Mouse (Mus musculus): ENCODE results near the gene Pwwp2b. TPM values are rescaled to one million over a fixed set of nuclear protein-coding genes. Genes with fewer than 3 reads are reported as not detected.
A peak's percentile ranks its signal among the peaks of the same experiment; 100 is the strongest.

The Pwwp2b gene
- polyA plus RNA-seq, 1 experiment from 2014 or later: 4.2 TPM

- H3K4me3 ChIP-seq (ENCODE audit: low read depth, low read length): no peak overlapping the region
- H3K36me3 ChIP-seq (ENCODE audit: control insufficient read depth, insufficient read depth, low read length): no peaks in the 10 kb centered on the region
- H3K4me2 ChIP-seq (ENCODE audit: low read depth, low read length, severe bottlenecking): no peak overlapping the region
- no peak overlapping the region for H3K9ac ChIP-seq (ENCODE audit: low read length)
- WGBS: 80% methylated on average over 12 of the region's 12 CpGs
- no peak overlapping the region for H3K27ac ChIP-seq (ENCODE audit: low read depth, low read length)
- H3K9me3 ChIP-seq (ENCODE audit: control insufficient read depth, low read length): no peaks in the 10 kb centered on the region
- 0 out of 2 replicates have a peak, but pooled peaks cover 4% of the 10 kb centered on the region for H3K4me1 ChIP-seq (replicated peaks; ENCODE audit: control insufficient read depth, insufficient read depth, low read length)
- no peaks in the 10 kb centered on the region for H3K27me3 ChIP-seq (ENCODE audit: control insufficient read depth, insufficient read depth, low read length)
- ATAC-seq (replicated peaks; ENCODE audit: low FRiP score): no peak
- no peak for DNase-seq (ENCODE audit: low spot score)
These were observed 18.0 kb upstream of the Pwwp2b start for GRCm38 (mm10) chr7:139230241-139230640.

GRCm38 (mm10) chr7:139233714-139234113 is 14.6 kb upstream of the Pwwp2b start:
- ATAC-seq (replicated peaks; ENCODE audit: low FRiP score): peak; percentile 81
- no peaks in the 10 kb centered on the region for H3K27me3 ChIP-seq (ENCODE audit: control insufficient read depth, insufficient read depth, low read length)
- WGBS: 3% methylated on average over 7 of the region's 7 CpGs
- no peak overlapping the region for H3K27ac ChIP-seq (ENCODE audit: low read depth, low read length)
- H3K4me1 ChIP-seq (replicated peaks; ENCODE audit: control insufficient read depth, insufficient read depth, low read length): 0 out of 2 replicates have a peak, but pooled peaks cover 4% of the 10 kb centered on the region
- no peaks in the 10 kb centered on the region for H3K9me3 ChIP-seq (ENCODE audit: control insufficient read depth, low read length)
- H3K9ac ChIP-seq (ENCODE audit: low read length): no peak overlapping the region
- peak; percentile 88 for DNase-seq (ENCODE audit: low spot score)
- no peaks in the 10 kb centered on the region for H3K36me3 ChIP-seq (ENCODE audit: control insufficient read depth, insufficient read depth, low read length)
- H3K4me2 ChIP-seq (ENCODE audit: low read depth, low read length, severe bottlenecking): no peak overlapping the region
- no peak overlapping the region for H3K4me3 ChIP-seq (ENCODE audit: low read depth, low read length)

GRCm38 (mm10) chr7:139234426-139235188 is 13.7 kb upstream of the Pwwp2b start:
- H3K27ac ChIP-seq (ENCODE audit: low read depth, low read length): no peak overlapping the region
- H3K9ac ChIP-seq (ENCODE audit: low read length): no peak overlapping the region
- 12% methylated on average over 18 of the region's 18 CpGs for WGBS
- DNase-seq (ENCODE audit: low spot score): peak; percentile 69
- no peaks in the 10 kb centered on the region for H3K27me3 ChIP-seq (ENCODE audit: control insufficient read depth, insufficient read depth, low read length)
- no peak overlapping the region for H3K4me2 ChIP-seq (ENCODE audit: low read depth, low read length, severe bottlenecking)
- H3K4me1 ChIP-seq (replicated peaks; ENCODE audit: control insufficient read depth, insufficient read depth, low read length): 0 out of 2 replicates have a peak, but pooled peaks cover 4% of the 10 kb centered on the region
- ATAC-seq (replicated peaks; ENCODE audit: low FRiP score): peak; percentile 47; the same call in 1 of the 2 replicates
- no peaks in the 10 kb centered on the region for H3K36me3 ChIP-seq (ENCODE audit: control insufficient read depth, insufficient read depth, low read length)
- H3K4me3 ChIP-seq (ENCODE audit: low read depth, low read length): no peak overlapping the region
- H3K9me3 ChIP-seq (ENCODE audit: control insufficient read depth, low read length): no peaks in the 10 kb centered on the region

GRCm38 (mm10) chr7:139235651-139236358 is 12.5 kb upstream of the Pwwp2b start:
- Histone ChIP-seq H3K27ac (ENCODE audit: low read depth, low read length) (no peak overlapping the region), H3K4me2 (ENCODE audit: low read depth, low read length, severe bottlenecking) (no peak overlapping the region), H3K4me1 (replicated peaks; ENCODE audit: control insufficient read depth, insufficient read depth, low read length) (0 out of 2 replicates have a peak, but pooled peaks cover 4% of the 10 kb centered on the region), H3K27me3 (ENCODE audit: control insufficient read depth, insufficient read depth, low read length) (no peaks in the 10 kb centered on the region), H3K4me3 (ENCODE audit: low read depth, low read length) (no peak overlapping the region), H3K9ac (ENCODE audit: low read length) (no peak overlapping the region), H3K36me3 (ENCODE audit: control insufficient read depth, insufficient read depth, low read length) (no peaks in the 10 kb centered on the region), H3K9me3 (ENCODE audit: control insufficient read depth, low read length) (no peaks in the 10 kb centered on the region)
- 83% methylated on average over 12 of the region's 12 CpGs for WGBS
- DNase-seq (ENCODE audit: low spot score) (no peak), ATAC-seq (replicated peaks; ENCODE audit: low FRiP score) (no peak)

GRCm38 (mm10) chr7:139239432-139239831 is 8.8 kb upstream of the Pwwp2b start:
- no peak overlapping the region for H3K27ac ChIP-seq (ENCODE audit: low read depth, low read length)
- 0 out of 2 replicates have a peak, but pooled peaks cover 2% of the 10 kb centered on the region for H3K4me1 ChIP-seq (replicated peaks; ENCODE audit: control insufficient read depth, insufficient read depth, low read length)
- no peaks in the 10 kb centered on the region for H3K36me3 ChIP-seq (ENCODE audit: control insufficient read depth, insufficient read depth, low read length)
- H3K9ac ChIP-seq (ENCODE audit: low read length): no peak overlapping the region
- 82% methylated on average over 3 of the region's 3 CpGs for WGBS
- no peaks in the 10 kb centered on the region for H3K9me3 ChIP-seq (ENCODE audit: control insufficient read depth, low read length)
- no peak overlapping the region for H3K4me2 ChIP-seq (ENCODE audit: low read depth, low read length, severe bottlenecking)
- H3K4me3 ChIP-seq (ENCODE audit: low read depth, low read length): no peak overlapping the region
- ATAC-seq (replicated peaks; ENCODE audit: low FRiP score) (no peak), DNase-seq (ENCODE audit: low spot score) (no peak)
- H3K27me3 ChIP-seq (ENCODE audit: control insufficient read depth, insufficient read depth, low read length): no peaks in the 10 kb centered on the region

GRCm38 (mm10) chr7:139246086-139246485 is 2.2 kb upstream of the Pwwp2b start:
- H3K4me1 ChIP-seq (replicated peaks; ENCODE audit: control insufficient read depth, insufficient read depth, low read length): peaks cover 6% of the 10 kb centered on the region; the same call in 1 of the 2 replicates
- no peak overlapping the region; the same call in 1 of the 2 replicates for H3K9ac ChIP-seq (ENCODE audit: low read length)
- 84% methylated on average over 5 of the region's 5 CpGs for WGBS
- no peaks in the 10 kb centered on the region for H3K9me3 ChIP-seq (ENCODE audit: control insufficient read depth, low read length)
- no peak for ATAC-seq (replicated peaks; ENCODE audit: low FRiP score)
- no peak overlapping the region for H3K27ac ChIP-seq (ENCODE audit: low read depth, low read length)
- no peak overlapping the region for H3K4me2 ChIP-seq (ENCODE audit: low read depth, low read length, severe bottlenecking)
- no peak overlapping the region for H3K4me3 ChIP-seq (ENCODE audit: low read depth, low read length)
- no peaks in the 10 kb centered on the region for H3K36me3 ChIP-seq (ENCODE audit: control insufficient read depth, insufficient read depth, low read length)
- peaks cover 31% of the 10 kb centered on the region for H3K27me3 ChIP-seq (ENCODE audit: control insufficient read depth, insufficient read depth, low read length)
- no peak for DNase-seq (ENCODE audit: low spot score)

- peaks cover 6% of the 10 kb centered on the region; the same call in 1 of the 2 replicates for H3K4me1 ChIP-seq (replicated peaks; ENCODE audit: control insufficient read depth, insufficient read depth, low read length)
- H3K9me3 ChIP-seq (ENCODE audit: control insufficient read depth, low read length): no peaks in the 10 kb centered on the region
- no peak overlapping the region for H3K27ac ChIP-seq (ENCODE audit: low read depth, low read length)
- peaks cover 31% of the 10 kb centered on the region for H3K27me3 ChIP-seq (ENCODE audit: control insufficient read depth, insufficient read depth, low read length)
- no peaks in the 10 kb centered on the region for H3K36me3 ChIP-seq (ENCODE audit: control insufficient read depth, insufficient read depth, low read length)
- DNase-seq (ENCODE audit: low spot score): peak; percentile 65
- H3K4me3 ChIP-seq (ENCODE audit: low read depth, low read length): peak overlapping the region; percentile 65
- H3K4me2 ChIP-seq (ENCODE audit: low read depth, low read length, severe bottlenecking): peak overlapping the region; percentile 96
- peak; percentile 59 for ATAC-seq (replicated peaks; ENCODE audit: low FRiP score)
- H3K9ac ChIP-seq (ENCODE audit: low read length): peak overlapping the region; percentile 75
- 3% methylated on average over 38 of the region's 38 CpGs for WGBS
These were observed 1.1 kb upstream of the Pwwp2b start for GRCm38 (mm10) chr7:139246931-139247880.

Data from forebrain, embryonic 11.5 days (tissue).